Comparison of ENCODE assay signal across 8 mouse cellular contexts in the genomic region with DNA sequence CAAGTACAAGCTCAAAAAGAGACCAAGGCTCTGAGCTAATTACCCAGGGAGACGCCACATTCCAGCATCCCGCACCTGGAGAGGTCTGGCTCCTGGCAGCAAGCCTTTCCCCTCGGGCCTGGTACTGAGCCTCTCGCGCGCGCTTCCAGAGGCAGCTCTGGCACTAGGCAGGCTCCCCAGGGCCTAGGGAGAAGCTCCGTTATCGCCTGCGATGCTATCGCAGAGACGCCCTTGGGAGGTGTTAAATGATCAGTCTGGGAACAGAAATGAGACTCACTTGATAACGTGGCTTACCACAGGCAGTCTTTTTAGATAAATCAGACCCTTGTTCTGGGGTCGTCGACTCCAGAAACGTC.
DNase-seq lines count a peak whose midpoint lies in the region; ATAC-seq and TF ChIP-seq lines count a peak whose summit lies in the region.

No protein-coding gene starts in this region.

- peak overlapping the region; percentile 95 for H3K4me3 ChIP-seq in gastrocnemius, adult 2 months
- peak overlapping the region; percentile 36 to 92 (median 38) for H3K4me3 ChIP-seq in CH12.LX (replicated peaks in 1 of 3; ENCODE audit: low read depth in 2 of 3, low read length in 2 of 3, poor library complexity in 1 of 3)
- H3K4me3 ChIP-seq in forebrain, embryonic 16.5 days (replicated peaks; ENCODE audit: low read length) = peak overlapping the region; percentile 63
- peak overlapping the region; percentile 92 for H3K4me3 ChIP-seq in liver, postnatal 0 days (ENCODE audit: low read depth, low read length)

- H3K9ac ChIP-seq in CH12.LX (ENCODE audit: insufficient read depth, low read depth) = peak overlapping the region; percentile 52
- H3K9ac ChIP-seq in forebrain, embryonic 16.5 days (replicated peaks; ENCODE audit: low read depth, low read length) = peak overlapping the region; percentile 77
- peak overlapping the region; percentile 89 for H3K9ac ChIP-seq in liver, postnatal 0 days (replicated peaks)

- no peaks in the 10 kb centered on the region for H3K9me3 ChIP-seq in CH12.LX (replicated peaks; ENCODE audit: low read length)
- H3K9me3 ChIP-seq in forebrain, embryonic 16.5 days (ENCODE audit: control insufficient read depth, low read length) = no peaks in the 10 kb centered on the region
- no peaks in the 10 kb centered on the region for H3K9me3 ChIP-seq in liver, postnatal 0 days (ENCODE audit: low read length)

- peaks cover 31% of the 10 kb centered on the region for H3K79me2 ChIP-seq in CH12.LX (replicated peaks; ENCODE audit: control insufficient read depth, extremely low read depth, insufficient read depth, poor library complexity, severe bottlenecking)

- peaks cover 3 to 44% of the 10 kb centered on the region in 2 experiments for H3K36me3 ChIP-seq in CH12.LX (replicated peaks in 1 of 2; ENCODE audit: control insufficient read depth in 1 of 2, insufficient read depth in 1 of 2, low read length in 1 of 2)
- no peaks in the 10 kb centered on the region for H3K36me3 ChIP-seq in forebrain, embryonic 16.5 days (ENCODE audit: control insufficient read depth, insufficient read depth)
- H3K36me3 ChIP-seq in liver, postnatal 0 days (replicated peaks; ENCODE audit: insufficient read depth, low read length) = no peaks in the 10 kb centered on the region

- no peaks in the 10 kb centered on the region for H3K27me3 ChIP-seq in CH12.LX (replicated peaks)
- no peaks in the 10 kb centered on the region for H3K27me3 ChIP-seq in forebrain, embryonic 16.5 days (replicated peaks; ENCODE audit: control insufficient read depth, insufficient read depth, low read length)
- H3K27me3 ChIP-seq in liver, postnatal 0 days (ENCODE audit: insufficient read depth, low read length) = no peaks in the 10 kb centered on the region

- in situ Hi-C loops in CH12.LX (cut with MboI; ENCODE audit: low pct_ligation_motif_present, low pct_unique_long_range_greater_than_20kb, low sequenced_read_pairs) = no loop called here

- ATAC-seq in forebrain, embryonic 16.5 days = peak; percentile 78
- peak; percentile 60 for ATAC-seq in liver, postnatal 0 days
- no peak for ATAC-seq in cerebellum, adult (ENCODE audit: insufficient number of reproducible peaks, low FRiP score, low TSS enrichment)

- H3K4me1 ChIP-seq in CH12.LX (ENCODE audit: control insufficient read depth in 1 of 2, insufficient read depth in 2 of 2) = peaks cover 5 to 74% of the 10 kb centered on the region in 2 experiments; a peak in 2 of 4 replicates
- H3K4me1 ChIP-seq in forebrain, embryonic 16.5 days (replicated peaks; ENCODE audit: control insufficient read depth, insufficient read depth, low read length) = peaks cover 30% of the 10 kb centered on the region
- H3K4me1 ChIP-seq in liver, postnatal 0 days (ENCODE audit: insufficient read depth) = peaks cover 26% of the 10 kb centered on the region

- TF ChIP-seq CTCF in gastrocnemius, adult 2 months (IDR thresholded peaks at IDR 0.05) = no peak
- TF ChIP-seq CTCF in CH12.LX (conservative IDR thresholded peaks at IDR 0.05 in 1 of 2, IDR thresholded peaks at IDR 0.05 in 1 of 2; ENCODE audit: low read depth in 2 of 2, low read length in 2 of 2) = no peak
- TF ChIP-seq CTCF in liver, postnatal 0 days (IDR thresholded peaks at IDR 0.05; ENCODE audit: low read depth) = no peak

- no peak for TF ChIP-seq EP300 in CH12.LX (IDR thresholded peaks at IDR 0.05; ENCODE audit: low read length)
- no peak for TF ChIP-seq EP300 in liver, postnatal 0 days (IDR thresholded peaks at IDR 0.05; ENCODE audit: low read depth)

- peak overlapping the region; percentile 37; the same call in 1 of the 2 replicates for H3K4me2 ChIP-seq in CH12.LX (ENCODE audit: insufficient read depth, low read depth, poor library complexity, severe bottlenecking)
- H3K4me2 ChIP-seq in forebrain, embryonic 16.5 days (ENCODE audit: low read length) = peak overlapping the region; percentile 79
- H3K4me2 ChIP-seq in liver, postnatal 0 days (ENCODE audit: low read depth, low read length) = peak overlapping the region; percentile 95

- peak overlapping the region; percentile 95 for H3K27ac ChIP-seq in gastrocnemius, adult 2 months
- no peak overlapping the region for H3K27ac ChIP-seq in CH12.LX (ENCODE audit: insufficient read depth, low read depth)
- H3K27ac ChIP-seq in forebrain, embryonic 16.5 days (ENCODE audit: low read length) = peak overlapping the region; percentile 94
- H3K27ac ChIP-seq in liver, postnatal 0 days (ENCODE audit: low read depth) = peak overlapping the region; percentile 99

- TF ChIP-seq RAD21 in CH12.LX (IDR thresholded peaks at IDR 0.05; ENCODE audit: low read depth, low read length) = no peak

- WGBS in forebrain, embryonic 16.5 days = under 1% methylated on average over 16 of the region's 16 CpGs
- 3% methylated on average over 16 of the region's 16 CpGs for WGBS in liver, postnatal 0 days (ENCODE audit: insufficient replicate concordance)

- DNase-seq in gastrocnemius, adult 2 months = no peak
- DNase-seq in gastrocnemius, postnatal 10 days = no peak
- DNase-seq in CH12.LX (ENCODE audit: extremely low read depth) = no peak
- DNase-seq in liver, postnatal 0 days = no peak
- DNase-seq in layer of hippocampus, adult 11-12 months (ENCODE audit: low spot score) = no peak
- no peak for DNase-seq in gastrocnemius, postnatal 14 days

- dilution Hi-C loops in CH12.LX (cut with MboI; ENCODE audit: extremely low pct_ligation_motif_present, extremely low pct_unique_long_range_greater_than_20kb, low sequenced_read_pairs) = no loop called here

- TF ChIP-seq POLR2A in CH12.LX (IDR thresholded peaks at IDR 0.05; ENCODE audit: low read depth, low read length) = no peak

- intact Hi-C loops in gastrocnemius, adult 2 months (cut with DNase I) = loop anchor here (2.0 to 5.0 kb wide), 2 partner anchors 62 to 114 kb away; a partner anchor contains a TSS
- intact Hi-C loops in gastrocnemius, postnatal 14 days (cut with DNase I; ENCODE audit: low total_unique reads) = no loop called here

TF ChIP-seq in CH12.LX, 34 proteins besides CTCF, POLR2A, EP300 and RAD21:
- TF ChIP-seq USF1 (IDR thresholded peaks at IDR 0.05; ENCODE audit: low read depth, low read length) = no peak
- TF ChIP-seq HCFC1 (IDR thresholded peaks at IDR 0.05; ENCODE audit: low read depth, low read length) = no peak
- no peak for TF ChIP-seq TBP (conservative IDR thresholded peaks at IDR 0.05; ENCODE audit: low read depth, low read length)
- TF ChIP-seq RCOR1 (conservative IDR thresholded peaks at IDR 0.05; ENCODE audit: low read depth, low read length) = no peak
- TF ChIP-seq JUN (IDR thresholded peaks at IDR 0.05; ENCODE audit: insufficient read depth, low read depth, low read length) = no peak
- no peak for TF ChIP-seq ZKSCAN1 (IDR thresholded peaks at IDR 0.05; ENCODE audit: borderline replicate concordance, low read depth, low read length)
- TF ChIP-seq ZMIZ1 (IDR thresholded peaks at IDR 0.05; ENCODE audit: low read depth, low read length) = no peak
- TF ChIP-seq NELFE (IDR thresholded peaks at IDR 0.05; ENCODE audit: low read depth, low read length) = no peak
- TF ChIP-seq KAT2A (IDR thresholded peaks at IDR 0.05; ENCODE audit: insufficient replicate concordance, low read length) = no peak
- TF ChIP-seq IRF4 (IDR thresholded peaks at IDR 0.05; ENCODE audit: low read depth, low read length) = no peak
- TF ChIP-seq CHD2 (IDR thresholded peaks at IDR 0.05; ENCODE audit: low read length) = no peak
- TF ChIP-seq TCF12 (IDR thresholded peaks at IDR 0.05; ENCODE audit: low read depth, low read length) = no peak
- TF ChIP-seq MAZ (IDR thresholded peaks at IDR 0.05; ENCODE audit: low read depth, low read length) = no peak
- TF ChIP-seq ZC3H11A (IDR thresholded peaks at IDR 0.05; ENCODE audit: low read depth, low read length) = no peak
- TF ChIP-seq MXI1 (IDR thresholded peaks at IDR 0.05; ENCODE audit: low read depth, low read length) = no peak

Comparison
In these comparisons a context has a peak if more than half of its experiments do, and no peak if none do; other contexts are left out.
1. H3K4me3 ChIP-seq: peak in every context shown above with its lines; median percentile 95 in gastrocnemius, adult 2 months; 92 in liver, postnatal 0 days; 63 in forebrain, embryonic 16.5 days; 38 in CH12.LX.
2. H3K4me2 ChIP-seq: peak in every context shown above with its lines; median percentile 95 in liver, postnatal 0 days; 79 in forebrain, embryonic 16.5 days; 37 in CH12.LX.